Mouse (Mus musculus): ENCODE results near the gene Far2. TPM values are rescaled to one million over a fixed set of nuclear protein-coding genes. Genes with fewer than 3 reads are reported as not detected.

Gene Far2
- polyA plus RNA-seq, 1 experiment from 2014 or later = 2.3 TPM

DNA sequence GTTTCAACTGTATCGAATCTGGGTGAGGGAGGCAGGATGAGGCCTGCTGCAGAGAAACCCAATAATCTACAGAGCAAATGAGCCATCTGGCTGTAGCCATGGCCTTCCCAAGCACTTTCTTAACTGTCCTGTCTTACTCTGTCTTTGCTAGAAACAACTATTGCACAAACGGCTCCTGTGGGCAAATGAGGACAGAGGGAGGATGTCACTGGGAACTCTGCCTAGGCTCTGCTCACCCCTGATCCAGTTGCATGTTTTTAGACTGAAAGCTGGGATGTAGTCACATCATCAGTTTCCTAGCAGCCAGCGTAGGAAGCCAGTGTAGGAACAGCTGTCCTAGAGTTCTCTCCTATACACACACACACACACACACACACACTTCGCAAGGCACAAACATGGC, 21.7 kb downstream of the Far2 start:
- no peaks in the 10 kb centered on the region for H3K9me3 ChIP-seq (ENCODE audit: control insufficient read depth, low read length)
- H3K27ac ChIP-seq (ENCODE audit: low read depth, low read length) = no peak overlapping the region
- no peaks in the 10 kb centered on the region for H3K36me3 ChIP-seq (ENCODE audit: control insufficient read depth, insufficient read depth, low read length)
- DNase-seq (ENCODE audit: low spot score) (no peak), ATAC-seq (replicated peaks; ENCODE audit: low FRiP score) (no peak)
- H3K4me3 ChIP-seq (ENCODE audit: low read depth, low read length) = no peak overlapping the region
- H3K4me1 ChIP-seq (replicated peaks; ENCODE audit: control insufficient read depth, insufficient read depth, low read length) = no peaks in the 10 kb centered on the region
- H3K4me2 ChIP-seq = no peak overlapping the region
- 86% methylated on average over 4 of the region's 4 CpGs for WGBS
- H3K9ac ChIP-seq (ENCODE audit: low read depth, low read length) = no peak overlapping the region
- no peaks in the 10 kb centered on the region for H3K27me3 ChIP-seq (replicated peaks; ENCODE audit: control insufficient read depth, insufficient read depth, low read length)

DNA sequence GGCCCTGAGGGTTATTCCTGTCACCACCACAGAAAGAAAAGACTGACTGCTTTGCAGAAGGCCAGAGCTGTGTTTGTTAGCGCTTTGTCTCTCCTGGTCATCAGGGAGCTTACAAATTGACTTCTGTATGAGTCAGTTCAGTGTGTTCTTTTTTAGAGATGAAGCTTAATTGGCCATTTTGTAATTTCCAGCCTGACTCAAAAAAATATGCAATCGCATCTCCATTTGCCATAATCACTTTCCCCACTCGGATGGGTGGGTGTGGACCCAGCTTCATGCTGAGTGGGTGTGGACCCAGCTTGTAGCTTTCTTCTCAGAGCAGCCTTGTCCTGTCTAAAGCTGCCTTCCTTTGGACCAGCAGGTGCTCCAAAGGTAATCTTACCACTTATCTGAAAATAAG, 26.5 kb downstream of the Far2 start:
- Histone ChIP-seq H3K4me1 (replicated peaks; ENCODE audit: control insufficient read depth, insufficient read depth, low read length) (no peaks in the 10 kb centered on the region), H3K9ac (ENCODE audit: low read depth, low read length) (no peak overlapping the region), H3K4me3 (ENCODE audit: low read depth, low read length) (no peak overlapping the region), H3K27ac (ENCODE audit: low read depth, low read length) (no peak overlapping the region), H3K4me2 (no peak overlapping the region), H3K9me3 (ENCODE audit: control insufficient read depth, low read length) (no peaks in the 10 kb centered on the region), H3K27me3 (replicated peaks; ENCODE audit: control insufficient read depth, insufficient read depth, low read length) (no peaks in the 10 kb centered on the region), H3K36me3 (ENCODE audit: control insufficient read depth, insufficient read depth, low read length) (no peaks in the 10 kb centered on the region)
- ATAC-seq (replicated peaks; ENCODE audit: low FRiP score) (no peak), DNase-seq (ENCODE audit: low spot score) (no peak)
- WGBS = 76% methylated on average over 3 of the region's 3 CpGs

DNA sequence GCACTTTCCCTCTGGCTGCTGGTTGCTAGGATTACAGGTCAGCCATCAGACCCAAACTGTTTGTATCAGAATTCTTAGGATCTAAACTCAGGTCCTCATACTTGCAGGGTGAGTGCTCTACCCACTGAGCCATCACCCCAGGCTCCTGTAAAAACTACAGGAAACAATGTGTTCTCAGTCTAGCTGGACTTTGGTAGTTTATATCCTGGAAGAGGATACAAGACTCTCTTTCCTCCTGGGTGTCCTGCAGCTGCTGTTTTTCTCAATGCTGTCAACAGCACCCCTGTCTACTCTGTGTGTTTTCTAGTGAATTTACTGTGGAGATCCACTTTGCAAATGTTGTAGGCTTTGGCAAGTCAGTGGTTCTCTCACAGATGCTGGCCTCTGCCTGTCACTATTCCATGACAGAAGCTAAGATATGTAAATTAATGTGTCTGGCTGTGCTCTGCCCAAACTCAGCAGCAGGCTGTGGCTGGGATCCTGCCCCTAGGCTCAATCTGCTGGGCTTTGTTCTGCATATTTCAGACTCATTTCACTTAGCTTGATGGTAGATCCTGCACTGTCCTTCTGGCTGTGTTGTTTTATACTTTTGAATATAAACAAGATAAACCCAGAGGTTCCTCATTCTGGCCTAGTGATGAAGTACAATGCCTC, 27.3 kb downstream of the Far2 start:
- ATAC-seq (replicated peaks; ENCODE audit: low FRiP score) (no peak), DNase-seq (ENCODE audit: low spot score) (no peak)
- Histone ChIP-seq H3K4me3 (ENCODE audit: low read depth, low read length) (no peak overlapping the region), H3K36me3 (ENCODE audit: control insufficient read depth, insufficient read depth, low read length) (no peaks in the 10 kb centered on the region), H3K4me1 (replicated peaks; ENCODE audit: control insufficient read depth, insufficient read depth, low read length) (no peaks in the 10 kb centered on the region), H3K9ac (ENCODE audit: low read depth, low read length) (no peak overlapping the region), H3K27me3 (replicated peaks; ENCODE audit: control insufficient read depth, insufficient read depth, low read length) (no peaks in the 10 kb centered on the region), H3K4me2 (no peak overlapping the region), H3K27ac (ENCODE audit: low read depth, low read length) (no peak overlapping the region), H3K9me3 (ENCODE audit: control insufficient read depth, low read length) (no peaks in the 10 kb centered on the region)

DNA sequence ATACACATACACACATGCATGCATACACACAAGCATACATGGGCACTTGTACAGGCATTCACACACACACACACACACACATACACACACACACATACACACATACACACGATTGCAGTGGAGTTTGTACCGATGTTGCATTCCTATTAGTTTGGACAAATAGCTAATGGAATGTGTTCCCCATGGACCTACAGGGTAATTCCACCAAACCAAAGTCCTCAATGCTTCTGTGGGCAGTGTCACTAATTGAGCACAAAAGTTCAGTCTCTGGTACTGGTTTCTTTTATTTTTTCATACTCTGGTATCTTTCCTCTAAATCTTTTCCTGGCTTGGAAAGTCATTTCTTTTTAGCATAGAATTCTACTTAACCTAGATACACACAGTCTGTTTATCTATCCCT, 36.8 kb downstream of the Far2 start:
- Histone ChIP-seq H3K9ac (ENCODE audit: low read depth, low read length) (no peak overlapping the region), H3K4me1 (replicated peaks; ENCODE audit: control insufficient read depth, insufficient read depth, low read length) (no peaks in the 10 kb centered on the region), H3K9me3 (ENCODE audit: control insufficient read depth, low read length) (no peaks in the 10 kb centered on the region), H3K27me3 (replicated peaks; ENCODE audit: control insufficient read depth, insufficient read depth, low read length) (no peaks in the 10 kb centered on the region), H3K27ac (ENCODE audit: low read depth, low read length) (no peak overlapping the region), H3K4me2 (no peak overlapping the region), H3K4me3 (ENCODE audit: low read depth, low read length) (no peak overlapping the region), H3K36me3 (ENCODE audit: control insufficient read depth, insufficient read depth, low read length) (no peaks in the 10 kb centered on the region)
- no peak for DNase-seq (ENCODE audit: low spot score)
- no peak for ATAC-seq (replicated peaks; ENCODE audit: low FRiP score)
- 79% methylated on average over 2 of the region's 2 CpGs for WGBS

DNA sequence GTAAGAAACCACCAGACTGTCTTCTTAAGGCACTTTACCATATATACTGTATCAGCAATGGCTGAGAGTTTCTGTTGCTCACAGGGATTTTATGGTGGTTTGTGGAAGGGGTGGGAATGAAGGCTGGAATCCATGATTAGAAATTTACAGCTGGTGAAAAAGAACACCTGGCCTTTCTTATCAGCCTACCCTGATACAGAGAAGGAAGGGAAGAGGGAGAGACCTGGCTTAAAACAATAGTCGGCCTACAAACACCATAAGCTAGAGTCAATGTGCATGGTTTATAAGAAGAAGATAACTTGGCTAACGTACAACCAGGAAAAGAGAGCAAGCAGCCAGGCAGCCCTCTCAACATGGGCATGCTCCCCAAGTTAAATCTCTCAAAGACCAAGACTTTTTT, 37.3 kb downstream of the Far2 start:
- ATAC-seq (replicated peaks; ENCODE audit: low FRiP score) = no peak
- no peak overlapping the region for H3K27ac ChIP-seq (ENCODE audit: low read depth, low read length)
- H3K27me3 ChIP-seq (replicated peaks; ENCODE audit: control insufficient read depth, insufficient read depth, low read length) = no peaks in the 10 kb centered on the region
- H3K4me1 ChIP-seq (replicated peaks; ENCODE audit: control insufficient read depth, insufficient read depth, low read length) = no peaks in the 10 kb centered on the region
- DNase-seq (ENCODE audit: low spot score) = no peak
- H3K4me3 ChIP-seq (ENCODE audit: low read depth, low read length) = no peak overlapping the region
- H3K36me3 ChIP-seq (ENCODE audit: control insufficient read depth, insufficient read depth, low read length) = no peaks in the 10 kb centered on the region
- no peak overlapping the region for H3K4me2 ChIP-seq
- WGBS = 61% methylated on average over 2 of the region's 2 CpGs
- H3K9me3 ChIP-seq (ENCODE audit: control insufficient read depth, low read length) = no peaks in the 10 kb centered on the region
- no peak overlapping the region for H3K9ac ChIP-seq (ENCODE audit: low read depth, low read length)

DNA sequence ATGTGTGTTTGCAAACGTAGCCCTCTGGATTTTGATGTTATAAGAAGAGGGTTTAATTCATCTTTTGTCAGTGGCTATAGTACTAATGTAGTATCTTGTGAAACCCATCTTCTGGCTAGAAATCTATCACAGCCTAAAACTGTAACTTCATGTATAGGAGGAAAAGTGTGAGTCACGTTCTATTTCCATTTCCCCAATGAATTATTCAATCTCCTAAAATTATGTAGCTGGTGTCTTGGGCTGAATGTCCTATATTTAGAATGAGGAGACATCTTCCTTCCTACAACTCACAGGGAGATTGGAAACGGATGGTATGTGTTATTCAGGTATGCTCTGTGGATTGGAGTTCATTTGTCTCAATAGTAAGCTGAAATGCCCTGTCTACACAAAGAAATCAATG, 50.0 kb downstream of the Far2 start:
- 74% methylated on average over 3 of the region's 3 CpGs for WGBS
- no peaks in the 10 kb centered on the region for H3K36me3 ChIP-seq (ENCODE audit: control insufficient read depth, insufficient read depth, low read length)

DNA sequence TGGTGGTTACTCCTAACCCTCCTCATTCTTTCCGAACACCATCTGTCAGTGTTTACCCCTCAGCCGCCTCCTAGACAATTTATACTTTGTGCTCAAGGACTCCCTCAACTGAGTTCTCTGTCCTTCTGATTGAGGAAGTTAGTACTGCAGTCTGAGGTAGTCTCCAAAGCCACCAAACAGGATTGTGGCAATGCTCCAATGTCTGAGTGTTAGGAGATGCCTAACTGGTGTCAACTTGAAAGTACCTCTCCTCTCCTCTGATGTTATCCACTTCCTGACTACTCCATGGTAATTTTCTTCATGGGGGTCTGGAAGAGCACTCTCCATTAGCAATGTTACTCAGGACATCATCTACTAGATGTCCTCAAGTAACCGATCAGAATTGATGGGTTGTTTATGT, 54.9 kb downstream of the Far2 start:
- WGBS = 74% methylated on average over 3 of the region's 3 CpGs
- Histone ChIP-seq H3K4me2 (no peak overlapping the region), H3K4me1 (replicated peaks; ENCODE audit: control insufficient read depth, insufficient read depth, low read length) (no peaks in the 10 kb centered on the region), H3K9ac (ENCODE audit: low read depth, low read length) (no peak overlapping the region), H3K36me3 (ENCODE audit: control insufficient read depth, insufficient read depth, low read length) (no peaks in the 10 kb centered on the region), H3K4me3 (ENCODE audit: low read depth, low read length) (no peak overlapping the region), H3K9me3 (ENCODE audit: control insufficient read depth, low read length) (no peaks in the 10 kb centered on the region), H3K27me3 (replicated peaks; ENCODE audit: control insufficient read depth, insufficient read depth, low read length) (no peaks in the 10 kb centered on the region), H3K27ac (ENCODE audit: low read depth, low read length) (no peak overlapping the region)
- DNase-seq (ENCODE audit: low spot score) = no peak
- no peak for ATAC-seq (replicated peaks; ENCODE audit: low FRiP score)

More for the DNA sequence above, 50.0 kb downstream of the Far2 start:
- ATAC-seq (replicated peaks; ENCODE audit: low FRiP score) (no peak), DNase-seq (ENCODE audit: low spot score) (no peak)
- H3K9ac ChIP-seq (ENCODE audit: low read depth, low read length) = no peak overlapping the region
- no peak overlapping the region for H3K4me3 ChIP-seq (ENCODE audit: low read depth, low read length)
- H3K4me1 ChIP-seq (replicated peaks; ENCODE audit: control insufficient read depth, insufficient read depth, low read length) = no peaks in the 10 kb centered on the region
- H3K4me2 ChIP-seq = no peak overlapping the region
- H3K27me3 ChIP-seq (replicated peaks; ENCODE audit: control insufficient read depth, insufficient read depth, low read length) = no peaks in the 10 kb centered on the region
- H3K9me3 ChIP-seq (ENCODE audit: control insufficient read depth, low read length) = no peaks in the 10 kb centered on the region
- no peak overlapping the region for H3K27ac ChIP-seq (ENCODE audit: low read depth, low read length)

DNA sequence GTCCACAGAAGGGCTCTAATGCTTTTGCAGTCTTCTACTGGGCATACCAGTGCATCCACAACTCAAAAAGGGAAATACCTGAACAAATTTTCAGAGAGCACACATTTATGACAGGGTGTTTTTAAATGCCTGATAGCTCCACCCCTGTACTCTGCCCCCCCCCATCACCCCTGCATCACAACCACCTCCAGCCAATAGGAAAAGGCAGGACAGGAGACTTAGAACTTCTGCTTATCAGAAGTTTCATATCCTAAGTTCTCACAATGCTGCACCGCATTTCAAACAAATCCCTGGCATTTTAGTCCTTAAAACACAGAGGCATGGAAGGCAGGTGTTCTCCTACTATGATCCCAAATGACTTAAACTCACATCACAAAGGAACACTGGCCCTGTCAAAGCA, 55.4 kb downstream of the Far2 start:
- Histone ChIP-seq H3K9ac (ENCODE audit: low read depth, low read length) (no peak overlapping the region), H3K36me3 (ENCODE audit: control insufficient read depth, insufficient read depth, low read length) (no peaks in the 10 kb centered on the region), H3K27me3 (replicated peaks; ENCODE audit: control insufficient read depth, insufficient read depth, low read length) (no peaks in the 10 kb centered on the region), H3K27ac (ENCODE audit: low read depth, low read length) (no peak overlapping the region), H3K4me2 (no peak overlapping the region), H3K9me3 (ENCODE audit: control insufficient read depth, low read length) (no peaks in the 10 kb centered on the region), H3K4me3 (ENCODE audit: low read depth, low read length) (no peak overlapping the region), H3K4me1 (replicated peaks; ENCODE audit: control insufficient read depth, insufficient read depth, low read length) (no peaks in the 10 kb centered on the region)
- ATAC-seq (replicated peaks; ENCODE audit: low FRiP score) = no peak
- DNase-seq (ENCODE audit: low spot score) = no peak
- 80% methylated on average over 1 of the region's 1 CpGs for whole genome bisulfite sequencing

DNA sequence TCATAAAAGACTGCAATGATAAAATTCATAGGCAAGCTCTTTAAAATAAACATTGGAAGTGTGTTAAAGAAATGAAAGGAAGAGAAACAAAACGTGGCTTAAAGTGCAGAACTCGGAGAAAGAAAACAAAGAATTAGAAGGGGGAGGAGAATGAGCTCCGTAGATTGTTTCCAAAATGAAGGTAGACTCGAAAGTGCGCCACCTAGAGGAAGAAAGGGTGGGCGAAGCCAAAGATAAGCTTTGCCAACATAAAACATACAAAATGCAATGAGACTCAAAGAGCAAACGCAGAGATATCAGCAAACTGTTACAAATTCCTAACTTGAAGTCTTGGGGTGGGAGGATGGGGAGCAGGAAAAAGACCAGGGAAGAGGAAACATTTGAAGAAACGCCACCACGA, 57.2 kb downstream of the Far2 start:
- Histone ChIP-seq H3K4me1 (replicated peaks; ENCODE audit: control insufficient read depth, insufficient read depth, low read length) (peaks cover 1% of the 10 kb centered on the region; the same call in 1 of the 2 replicates), H3K4me3 (ENCODE audit: low read depth, low read length) (no peak overlapping the region), H3K9me3 (ENCODE audit: control insufficient read depth, low read length) (no peaks in the 10 kb centered on the region), H3K27ac (ENCODE audit: low read depth, low read length) (no peak overlapping the region), H3K27me3 (replicated peaks; ENCODE audit: control insufficient read depth, insufficient read depth, low read length) (no peaks in the 10 kb centered on the region), H3K36me3 (ENCODE audit: control insufficient read depth, insufficient read depth, low read length) (no peaks in the 10 kb centered on the region), H3K9ac (ENCODE audit: low read depth, low read length) (no peak overlapping the region), H3K4me2 (no peak overlapping the region)
- no peak for ATAC-seq (replicated peaks; ENCODE audit: low FRiP score)
- WGBS = 25% methylated on average over 9 of the region's 9 CpGs
- no peak for DNase-seq (ENCODE audit: low spot score)

Data from liver, embryonic 11.5 days (tissue).